Mouse (Mus musculus): ENCODE data around the gene 4930596D02Rik.

Gene 4930596D02Rik

GRCm38 (mm10) chr14:35811878-35812277 lies at the start of gene 4930596D02Rik:
Gene 4930596D02Rik, minus strand, starts transcription at chr14:35811978.
- DNase-seq (ENCODE audit: low spot score) = no peak

- no peak for DNase-seq (ENCODE audit: low spot score)
These were observed 41.5 kb upstream of the 4930596D02Rik start for GRCm38 (mm10) chr14:35853254-35853653.

GRCm38 (mm10) chr14:35845271-35845670 lies 33.5 kb upstream of the 4930596D02Rik start:
- no peak for DNase-seq (ENCODE audit: low spot score)

- DNase-seq (ENCODE audit: low spot score) = no peak
These were observed 30.4 kb upstream of the 4930596D02Rik start for GRCm38 (mm10) chr14:35842111-35842721.

GRCm38 (mm10) chr14:35792656-35793213 lies 19.0 kb downstream of the 4930596D02Rik start:
- DNase-seq (ENCODE audit: low spot score) = no peak

- DNase-seq (ENCODE audit: low spot score) = no peak
These were observed 31.7 kb downstream of the 4930596D02Rik start for GRCm38 (mm10) chr14:35780033-35780432.

GRCm38 (mm10) chr14:35773306-35773705 lies 38.5 kb downstream of the 4930596D02Rik start:
- DNase-seq (ENCODE audit: low spot score) = no peak

All from urinary bladder, postnatal 14 days (tissue).